Mouse (Mus musculus) forebrain, embryonic 15.5 days (tissue): ENCODE results near the gene Krt33b. TPM values are rescaled to one million over a fixed set of nuclear protein-coding genes. Genes with fewer than 3 reads are reported as not detected.
A peak's percentile ranks its signal among the peaks of the same experiment; 100 is the strongest.

Experiments used
- ATAC-seq: fragments of 200-750 bp; cut with Nextera tagmentation; replicated peaks from 2 replicates; pipeline ENCODE4 v1.8.0; 2017; ENCODE audit warnings: mild to moderate bottlenecking, moderate TSS enrichment, moderate library complexity
- H3K27ac ChIP-seq: fragments of 300-500 bp; sonication (generic); replicated peaks from 2 replicates; pipeline ENCODE4 v1.5.1; 2015; ENCODE audit warnings: mild to moderate bottlenecking, inconsistent platforms
- H3K27me3 ChIP-seq: fragments of 300-500 bp; sonication (generic); 2 replicates; pipeline ENCODE4 v1.6.1; 2015; ENCODE audit warnings: inconsistent platforms
- H3K36me3 ChIP-seq: fragments of 300-500 bp; sonication (generic); 2 replicates; pipeline ENCODE4 v1.6.1; 2015; ENCODE audit warnings: mild to moderate bottlenecking, inconsistent platforms
- H3K4me1 ChIP-seq: fragments of 300-500 bp; sonication (generic); 2 replicates; pipeline ENCODE4 v1.6.1; 2015; ENCODE audit warnings: inconsistent platforms
- H3K4me2 ChIP-seq: fragments of 300-500 bp; sonication (generic); replicated peaks from 2 replicates; pipeline ENCODE4 v1.6.1; 2015; ENCODE audit warnings: mild to moderate bottlenecking, inconsistent platforms
- H3K4me3 ChIP-seq: fragments of 300-500 bp; sonication (generic); 2 replicates; pipeline ENCODE4 v1.5.1; 2015; ENCODE audit warnings: mild to moderate bottlenecking, inconsistent platforms
- H3K9ac ChIP-seq: fragments of 300-500 bp; sonication (generic); replicated peaks from 2 replicates; pipeline ENCODE4 v1.6.1; 2015; ENCODE audit warnings: mild to moderate bottlenecking, inconsistent platforms
- H3K9me3 ChIP-seq: fragments of 300-500 bp; sonication (generic); 2 replicates; pipeline ENCODE4 v1.6.1; 2016; ENCODE audit warnings: inconsistent platforms
- WGBS: fragments of 180-500 bp; shearing (Covaris S2); methylation state at CpG from one replicate; pipeline ENCODE4 v1.1.7; 2015; ENCODE audit warnings: mixed read lengths; 5-methylcytosine and 5-hydroxymethylcytosine counted together
- polyA plus RNA-seq: library from polyadenylated mRNA; unstranded; fragments of >200 nt; fragmentation: Nextera tagmentation; extraction: Ambion mirVana; gene quantifications from 2 replicates; pipeline ENCODE4 v1.2.1, GENCODE M21; 2015

Krt33b gene
- polyA plus RNA-seq, 1 experiment from 2014 or later = not detected

DNA sequence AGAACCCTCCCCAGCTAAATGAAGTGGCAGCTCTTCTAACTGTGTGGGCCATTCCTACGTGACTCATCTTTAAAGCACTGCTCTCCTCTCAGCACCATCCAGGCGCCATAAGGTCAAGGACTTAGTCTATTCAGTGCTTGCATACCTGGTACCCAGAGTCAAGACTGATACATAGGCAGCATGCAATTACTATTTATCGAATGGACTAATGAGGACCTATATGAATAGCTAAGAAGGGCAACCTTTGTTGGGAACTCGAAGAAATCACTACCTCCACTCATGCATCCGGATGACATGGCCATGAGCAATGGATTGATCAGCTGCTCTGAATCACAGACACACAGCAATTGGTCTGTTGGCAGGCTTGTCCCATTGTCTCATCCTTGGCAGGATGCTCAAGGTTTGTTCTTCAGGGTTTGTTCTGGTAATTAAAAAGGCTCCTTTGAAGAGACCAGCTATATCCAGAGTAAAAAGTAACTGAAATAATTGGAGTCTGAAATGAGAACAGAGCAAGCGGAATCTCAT, 39.7 kb downstream of the Krt33b start:
- no peaks in the 10 kb centered on the region for H3K9me3 ChIP-seq
- no peak for ATAC-seq
- H3K4me2 ChIP-seq = no peak overlapping the region
- no peaks in the 10 kb centered on the region; the same call in 1 of the 2 replicates for H3K27me3 ChIP-seq
- whole genome bisulfite sequencing = 76% methylated on average over 6 of the region's 6 CpGs
- no peak overlapping the region for H3K9ac ChIP-seq
- H3K4me3 ChIP-seq = no peak overlapping the region
- H3K36me3 ChIP-seq = no peaks in the 10 kb centered on the region
- H3K4me1 ChIP-seq = peaks cover 18% of the 10 kb centered on the region
- no peak overlapping the region for H3K27ac ChIP-seq

DNA sequence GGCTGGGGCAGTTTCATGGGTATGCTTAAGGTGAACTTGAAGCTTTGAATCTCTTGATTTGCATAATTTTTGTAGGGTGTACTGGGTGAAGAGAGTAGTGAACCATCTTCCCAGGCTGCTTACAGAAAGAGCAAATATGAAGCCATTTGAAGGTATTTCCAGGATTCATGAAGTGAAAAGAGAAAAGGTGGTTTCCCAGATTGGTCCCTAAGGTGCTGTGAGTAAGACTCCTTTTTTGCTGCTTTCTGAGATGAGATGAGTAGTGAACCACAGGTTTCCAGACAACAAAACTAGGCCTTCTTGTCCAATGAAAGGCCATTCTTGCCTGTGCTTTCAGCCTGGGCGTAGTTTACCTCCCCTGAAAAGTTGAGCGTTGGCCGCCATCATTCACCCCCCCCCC, 41.1 kb downstream of the Krt33b start:
- Histone ChIP-seq H3K9ac (no peak overlapping the region), H3K4me2 (no peak overlapping the region), H3K27me3 (no peaks in the 10 kb centered on the region; the same call in 1 of the 2 replicates), H3K9me3 (no peaks in the 10 kb centered on the region), H3K4me3 (no peak overlapping the region), H3K36me3 (no peaks in the 10 kb centered on the region), H3K4me1 (peaks cover 16% of the 10 kb centered on the region), H3K27ac (no peak overlapping the region)
- WGBS = 90% methylated on average over 3 of the region's 3 CpGs
- no peak for ATAC-seq

DNA sequence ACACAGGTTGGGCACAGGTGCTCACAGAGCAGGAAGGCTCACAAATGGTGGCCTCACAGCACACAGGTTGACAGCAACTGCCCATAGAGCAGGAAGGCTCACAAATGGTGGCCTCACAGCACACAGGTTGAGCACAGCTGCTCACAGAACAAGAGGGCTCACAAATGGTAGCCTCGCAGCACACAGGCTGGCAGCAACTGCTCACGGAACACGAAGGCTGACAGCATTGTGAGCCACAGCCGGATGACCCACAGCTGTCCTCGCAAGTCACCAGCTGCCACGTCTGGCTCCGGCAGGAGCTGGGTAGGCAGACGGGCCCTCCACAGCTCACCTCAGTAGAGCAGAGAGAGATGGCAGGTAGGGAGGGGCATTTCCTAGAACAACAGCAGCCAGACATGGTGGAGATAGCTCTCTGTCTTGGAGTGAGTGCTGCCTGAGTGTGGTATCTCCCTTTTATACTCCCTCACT, 43.5 kb downstream of the Krt33b start, which contains the start of gene Krtap16-1:
Krtap16-1 (minus strand) TSS at position 418 of the 468 bp plus-strand sequence.
- peak within 1 kb of the TSS; percentile 10; the same call in 1 of the 2 replicates for H3K4me2 ChIP-seq
- no peak; the same call in 1 of the 2 replicates for ATAC-seq
- H3K4me3 ChIP-seq = no peak within 1 kb of the TSS
- peak within 1 kb of the TSS; percentile 72 for H3K27ac ChIP-seq
- no peaks in the 10 kb centered on the region for H3K9me3 ChIP-seq
- no peaks in the 10 kb centered on the region for H3K36me3 ChIP-seq
- peaks cover 16% of the 10 kb centered on the region for H3K4me1 ChIP-seq
- H3K27me3 ChIP-seq = no peaks in the 10 kb centered on the region; the same call in 1 of the 2 replicates
- 84% methylated on average over 8 of the region's 8 CpGs for WGBS
- H3K9ac ChIP-seq = no peak within 1 kb of the TSS

DNA sequence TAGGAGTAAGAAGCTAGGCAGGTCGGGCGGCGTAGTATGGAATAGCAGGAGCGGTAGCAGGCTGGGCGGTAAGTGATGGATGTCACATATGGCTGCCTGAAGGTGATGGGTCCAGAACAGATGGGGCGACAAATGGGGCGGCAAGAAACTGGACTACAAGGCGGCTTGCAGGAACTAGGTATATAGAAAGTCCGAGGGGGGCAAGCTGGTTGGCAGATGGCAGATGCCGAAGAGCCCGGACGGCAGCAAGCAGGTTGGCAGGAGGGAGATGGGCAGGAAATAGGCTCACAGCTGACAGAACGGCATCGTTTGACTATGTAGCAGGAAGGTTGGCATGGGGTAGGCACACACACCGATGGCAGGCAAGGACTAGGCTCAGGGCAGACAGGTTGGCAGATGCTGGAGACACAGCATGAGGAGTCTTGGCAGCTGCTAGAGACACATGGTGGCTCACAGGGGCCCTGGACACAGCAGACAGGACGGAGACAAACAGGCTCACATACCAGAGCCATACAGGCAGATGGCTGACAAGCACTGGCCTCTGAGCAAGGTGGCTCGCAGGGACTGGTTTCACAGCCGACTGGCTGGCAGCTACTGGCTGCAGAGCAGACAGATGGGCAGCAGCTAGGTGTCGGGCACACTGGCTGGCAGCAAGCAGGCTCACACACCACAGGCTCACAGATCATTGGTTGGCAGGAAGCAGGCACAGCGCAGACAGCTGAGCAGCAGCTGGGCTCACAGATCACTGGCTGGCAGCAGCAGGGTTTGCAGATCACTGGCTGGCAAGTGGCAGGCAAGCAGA, 44.2 kb downstream of the Krt33b start:
- no peak overlapping the region for H3K9ac ChIP-seq
- peaks cover 13% of the 10 kb centered on the region for H3K4me1 ChIP-seq
- H3K27me3 ChIP-seq = no peaks in the 10 kb centered on the region; the same call in 1 of the 2 replicates
- H3K36me3 ChIP-seq = no peaks in the 10 kb centered on the region
- peak overlapping the region; percentile 72 for H3K27ac ChIP-seq
- peak; percentile 91 for ATAC-seq
- H3K4me2 ChIP-seq = peak overlapping the region; percentile 10; the same call in 1 of the 2 replicates
- WGBS = 73% methylated on average over 20 of the region's 20 CpGs
- no peaks in the 10 kb centered on the region for H3K9me3 ChIP-seq
- H3K4me3 ChIP-seq = no peak overlapping the region

DNA sequence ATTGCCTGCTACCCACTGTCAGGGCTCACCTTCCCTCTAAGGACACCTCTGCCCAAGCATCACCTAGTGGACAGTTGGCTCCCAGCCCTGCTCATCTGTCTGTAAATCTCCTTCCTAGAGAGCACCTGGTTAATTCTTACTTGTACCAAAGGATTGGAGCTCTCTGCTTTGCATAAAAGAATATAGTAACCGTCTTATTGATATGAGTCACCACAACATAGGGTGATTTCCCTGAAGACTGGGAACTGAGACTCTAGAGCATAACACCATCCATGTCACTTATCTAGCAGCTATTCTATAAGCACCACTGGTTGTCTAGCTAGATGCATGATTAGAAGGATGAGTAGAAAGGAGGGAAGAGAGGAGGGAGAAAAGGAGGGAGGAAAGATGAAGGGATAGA, 46.2 kb downstream of the Krt33b start:
- Histone ChIP-seq H3K4me1 (peaks cover 13% of the 10 kb centered on the region), H3K4me3 (no peak overlapping the region), H3K27ac (no peak overlapping the region), H3K36me3 (no peaks in the 10 kb centered on the region), H3K9ac (no peak overlapping the region), H3K9me3 (no peaks in the 10 kb centered on the region), H3K27me3 (no peaks in the 10 kb centered on the region; the same call in 1 of the 2 replicates), H3K4me2 (no peak overlapping the region)
- ATAC-seq = no peak
- 91% methylated on average over 1 of the region's 1 CpGs for WGBS

DNA sequence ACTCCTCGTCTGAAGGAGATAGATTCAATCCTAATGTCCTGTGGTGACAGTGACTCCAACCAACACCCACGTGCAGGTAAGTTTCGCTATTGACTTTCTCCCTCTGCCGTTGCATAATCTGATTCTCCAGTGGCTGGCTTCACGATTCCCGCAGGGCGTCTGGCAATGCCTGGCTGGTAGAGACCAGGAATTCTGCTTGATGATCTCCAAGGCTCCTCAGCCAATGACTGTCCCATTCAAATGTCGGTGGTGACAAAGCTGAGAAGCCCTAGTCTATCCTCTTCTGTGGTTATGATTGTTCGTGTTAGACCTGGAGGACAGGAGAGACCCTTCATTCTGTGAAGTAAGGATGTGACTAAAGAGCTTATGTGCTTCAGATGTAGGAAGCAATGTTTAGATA, 46.9 kb downstream of the Krt33b start:
- H3K4me3 ChIP-seq = no peak overlapping the region
- H3K27me3 ChIP-seq = no peaks in the 10 kb centered on the region; the same call in 1 of the 2 replicates
- H3K4me2 ChIP-seq = no peak overlapping the region
- no peak overlapping the region for H3K9ac ChIP-seq
- no peak overlapping the region for H3K27ac ChIP-seq
- no peaks in the 10 kb centered on the region for H3K36me3 ChIP-seq
- H3K4me1 ChIP-seq = peaks cover 13% of the 10 kb centered on the region
- no peak for ATAC-seq
- no peaks in the 10 kb centered on the region for H3K9me3 ChIP-seq
- WGBS = 87% methylated on average over 9 of the region's 9 CpGs

DNA sequence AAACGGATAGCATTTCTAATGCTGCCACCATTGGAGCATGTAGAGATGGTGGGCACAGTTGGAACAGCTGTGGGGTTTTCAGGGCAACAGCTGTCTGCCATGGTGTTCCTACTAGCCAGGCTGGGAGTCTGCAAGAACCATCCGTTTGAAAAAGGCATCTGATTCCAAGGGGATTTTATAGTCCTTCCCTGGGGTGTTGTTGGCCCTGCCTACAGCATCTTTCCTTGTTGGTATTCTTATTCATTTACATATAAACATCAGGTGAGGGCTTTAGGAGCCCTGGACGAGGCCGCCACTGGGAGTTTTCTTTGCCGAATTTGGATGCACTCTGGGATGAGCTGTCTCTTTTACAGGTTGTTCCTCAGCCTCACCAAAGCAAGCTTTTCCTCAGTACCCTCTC, 50.7 kb downstream of the Krt33b start, which contains the start of gene Krtap29-1:
Krtap29-1 (minus strand) TSS at position 101 of the 400 bp plus-strand sequence.
- no peaks in the 10 kb centered on the region for H3K9me3 ChIP-seq
- no peaks in the 10 kb centered on the region for H3K36me3 ChIP-seq
- no peak within 1 kb of the TSS for H3K4me3 ChIP-seq
- no peaks in the 10 kb centered on the region for H3K27me3 ChIP-seq
- no peak for ATAC-seq
- no peak within 1 kb of the TSS for H3K4me2 ChIP-seq
- WGBS = 77% methylated on average over 5 of the region's 5 CpGs
- H3K27ac ChIP-seq = no peak within 1 kb of the TSS
- no peak within 1 kb of the TSS for H3K9ac ChIP-seq
- H3K4me1 ChIP-seq = no peaks in the 10 kb centered on the region

Other genes with a start within 250 kb of the Krt33b start
- gene Krtap4-8, start 249.2 kb downstream of the Krt33b start, polyA plus RNA-seq = not detected in 2 replicates
- not detected in 2 replicates for gene Krtap4-9, start 244.7 kb downstream of the Krt33b start, polyA plus RNA-seq
- gene Gm11596, start 236.4 kb downstream of the Krt33b start, polyA plus RNA-seq = not detected in 2 replicates
- not detected in 2 replicates for gene Gm11569, start 230.9 kb downstream of the Krt33b start, polyA plus RNA-seq
- not detected in 2 replicates for gene Gm11554, start 225.4 kb downstream of the Krt33b start, polyA plus RNA-seq
- not detected in 2 replicates for gene Krtap4-13, start 220.0 kb downstream of the Krt33b start, polyA plus RNA-seq
- not detected in 2 replicates for gene Gm11564, start 214.2 kb downstream of the Krt33b start, polyA plus RNA-seq
- not detected in 2 replicates for gene 2300003K06Rik, start 191.8 kb downstream of the Krt33b start, polyA plus RNA-seq
- not detected in 2 replicates for gene Krtap4-16, start 178.3 kb downstream of the Krt33b start, polyA plus RNA-seq
- gene Gm11568, start 172.0 kb downstream of the Krt33b start, polyA plus RNA-seq = not detected in 2 replicates
- not detected in 2 replicates for gene Gm11559, start 165.4 kb downstream of the Krt33b start, polyA plus RNA-seq
- gene Krtap9-1, start 156.5 kb downstream of the Krt33b start, polyA plus RNA-seq = not detected in 2 replicates
- gene Gm11567, start 150.7 kb downstream of the Krt33b start, polyA plus RNA-seq = not detected in 2 replicates
- gene Krtap31-1, start 121.9 kb downstream of the Krt33b start, polyA plus RNA-seq = not detected in 2 replicates
- not detected in 2 replicates for gene Gm11565, start 115.1 kb downstream of the Krt33b start, polyA plus RNA-seq
- gene Krtap31-2, start 93.6 kb downstream of the Krt33b start, polyA plus RNA-seq = not detected in 2 replicates
- not detected in 2 replicates for gene Krtap9-5, start 81.4 kb downstream of the Krt33b start, polyA plus RNA-seq
- not detected in 2 replicates for gene Krtap29-1, start 50.8 kb downstream of the Krt33b start, polyA plus RNA-seq
- gene Krtap16-1, start 43.3 kb downstream of the Krt33b start, polyA plus RNA-seq = not detected in 2 replicates
- gene Krtap17-1, start 35.9 kb downstream of the Krt33b start, polyA plus RNA-seq = not detected in 2 replicates
- not detected in 2 replicates for gene Krt33a, start 13.7 kb downstream of the Krt33b start, polyA plus RNA-seq
- gene Krt34, start 11.7 kb upstream of the Krt33b start, polyA plus RNA-seq = not detected in 2 replicates
- gene Krt31, start 20.7 kb upstream of the Krt33b start, polyA plus RNA-seq = not detected in 2 replicates
- not detected in 2 replicates for gene Krt32, start 58.4 kb upstream of the Krt33b start, polyA plus RNA-seq
- gene Krt35, start 66.4 kb upstream of the Krt33b start, polyA plus RNA-seq = not detected in 2 replicates
- gene Krt36, start 75.8 kb upstream of the Krt33b start, polyA plus RNA-seq = not detected in 2 replicates
- not detected in 2 replicates for gene Krt13, start 91.7 kb upstream of the Krt33b start, polyA plus RNA-seq
- gene Krt15, start 106.1 kb upstream of the Krt33b start, polyA plus RNA-seq = 0.60 TPM in 1 of 2 replicates, not detected in the other
- gene Krt19, start 118.8 kb upstream of the Krt33b start, polyA plus RNA-seq = 0.32 and 3.8 TPM in 2 replicates
- not detected in 2 replicates for gene Krt9, start 163.4 kb upstream of the Krt33b start, polyA plus RNA-seq
- 0.25 TPM in 1 of 2 replicates, not detected in the other for gene Krt14, start 177.7 kb upstream of the Krt33b start, polyA plus RNA-seq
- gene Krt16, start 219.0 kb upstream of the Krt33b start, polyA plus RNA-seq = not detected in 2 replicates
- 0.31 TPM in 1 of 2 replicates, not detected in the other for gene Krt17, start 231.2 kb upstream of the Krt33b start, polyA plus RNA-seq
- not detected in 2 replicates for gene Krt42, start 240.0 kb upstream of the Krt33b start, polyA plus RNA-seq